Mouse (Mus musculus) MEL (cell line): ENCODE results near the gene Tnks1bp1. TPM values are rescaled to one million over a fixed set of nuclear protein-coding genes. Genes with fewer than 3 reads are reported as not detected.

Experiments used
- DNase-seq: peaks from one replicate; pipeline ENCODE4 v3.0.0; 2011; ENCODE audit warnings: low read depth, low spot score
- H3K27ac ChIP-seq: 2 replicates; pipeline ENCODE4 v1.5.1; 2012; ENCODE audit warnings: low read depth, mild to moderate bottlenecking, control low read depth, low read length, moderate library complexity; ENCODE audit not compliant: control insufficient read depth
- H3K27me3 ChIP-seq, 2 experiments: fragments of 150-350 bp in 1 of 2; sonication (generic) in 1 of 2; 2 replicates each; pipeline ENCODE4 v1.6.1; 2012; ENCODE audit warnings: low read length in 2 of 2, mild to moderate bottlenecking in 2 of 2, improper control_type of control experiment in 1 of 2, moderate library complexity in 1 of 2; ENCODE audit not compliant: insufficient read depth in 2 of 2, control insufficient read depth in 1 of 2
- H3K36me3 ChIP-seq, 2 experiments: 2 replicates each; pipeline ENCODE4 v1.6.1; 2012 to 2014; ENCODE audit warnings: low read length in 2 of 2, improper control_type of control experiment in 1 of 2, inconsistent platforms in 1 of 2, mild to moderate bottlenecking in 1 of 2; ENCODE audit not compliant: insufficient read depth in 2 of 2, control insufficient read depth in 1 of 2
- H3K4me1 ChIP-seq, 2 experiments: fragments of 150-350 bp in 1 of 2; sonication (generic) in 1 of 2; 2 replicates each; pipeline ENCODE4 v1.6.1; 2012; ENCODE audit warnings: low read length in 2 of 2, improper control_type of control experiment in 1 of 2, mild to moderate bottlenecking in 1 of 2; ENCODE audit not compliant: insufficient read depth in 2 of 2, control insufficient read depth in 1 of 2
- H3K4me3 ChIP-seq, 2 experiments: fragments of 150-350 bp in 1 of 2; sonication (generic) in 1 of 2; 2 replicates each; pipeline ENCODE4 v1.5.1; 2012; ENCODE audit warnings: low read depth in 2 of 2, low read length in 2 of 2, mild to moderate bottlenecking in 2 of 2, moderate library complexity in 2 of 2, control low read depth in 1 of 2, improper control_type of control experiment in 1 of 2; ENCODE audit not compliant: control insufficient read depth in 1 of 2, insufficient read depth in 1 of 2
- H3K79me2 ChIP-seq: 2 replicates; pipeline ENCODE4 v1.6.1; 2012; ENCODE audit warnings: mild to moderate bottlenecking, low read length, moderate library complexity; ENCODE audit not compliant: control insufficient read depth, poor library complexity, insufficient read depth
- H3K9ac ChIP-seq: 2 replicates; pipeline ENCODE4 v1.6.1; 2012; ENCODE audit warnings: low read depth, mild to moderate bottlenecking, control low read depth, low read length, moderate library complexity; ENCODE audit not compliant: control insufficient read depth, poor library complexity, severe bottlenecking
- H3K9me3 ChIP-seq: fragments of 150-350 bp; sonication (generic); replicated peaks from 2 replicates; pipeline ENCODE4 v1.6.1; 2012; ENCODE audit warnings: mild to moderate bottlenecking, low read length, improper control_type of control experiment, moderate library complexity; ENCODE audit not compliant: insufficient read depth
- CHD2 ChIP-seq: IDR thresholded peaks from 2 replicates; pipeline ENCODE4 v1.6.1; 2011; ENCODE audit warnings: low read length, improper control_type of control experiment
- ELF1 ChIP-seq: IDR thresholded peaks from 2 replicates; pipeline ENCODE4 v1.6.1; 2014; ENCODE audit warnings: low read depth, mild to moderate bottlenecking, inconsistent platforms, low read length, improper control_type of control experiment, moderate library complexity
- JUND ChIP-seq: IDR thresholded peaks from 2 replicates; pipeline ENCODE4 v1.6.1; 2011; ENCODE audit warnings: low read depth, mild to moderate bottlenecking, improper control_type of control experiment, low read length
- KAT2A ChIP-seq: conservative IDR thresholded peaks from 2 replicates; pipeline ENCODE4 v1.6.1; 2012; ENCODE audit warnings: low read depth, low read length, improper control_type of control experiment, inconsistent platforms
- MEF2A ChIP-seq: IDR thresholded peaks from 2 replicates; pipeline ENCODE4 v1.6.1; 2014; ENCODE audit warnings: low read depth, mild to moderate bottlenecking, inconsistent platforms, low read length, improper control_type of control experiment; ENCODE audit not compliant: poor library complexity, insufficient replicate concordance, severe bottlenecking; ENCODE audit errors: extremely low read depth
- NELFE ChIP-seq: IDR thresholded peaks from 2 replicates; pipeline ENCODE4 v1.6.1; 2011; ENCODE audit warnings: low read depth, low read length, improper control_type of control experiment
- SIN3A ChIP-seq: IDR thresholded peaks from 2 replicates; pipeline ENCODE4 v1.6.1; 2012; ENCODE audit warnings: low read length, improper control_type of control experiment, inconsistent platforms
- SMC3 ChIP-seq: IDR thresholded peaks from 2 replicates; pipeline ENCODE4 v1.6.1; 2011; ENCODE audit warnings: low read depth, low read length, improper control_type of control experiment
- UBTF ChIP-seq: IDR thresholded peaks from 2 replicates; pipeline ENCODE4 v1.6.1; 2012; ENCODE audit warnings: low read depth, mild to moderate bottlenecking, inconsistent platforms, low read length, improper control_type of control experiment, moderate library complexity, borderline replicate concordance; ENCODE audit not compliant: insufficient read depth
- USF2 ChIP-seq, 2 experiments: IDR thresholded peaks; 2 replicates each; pipeline ENCODE4 v1.6.1; 2011 to 2012; ENCODE audit warnings: improper control_type of control experiment in 2 of 2, low read length in 2 of 2, borderline replicate concordance in 1 of 2, inconsistent platforms in 1 of 2, low read depth in 1 of 2, mild to moderate bottlenecking in 1 of 2; ENCODE audit not compliant: insufficient read depth in 1 of 2
- ZKSCAN1 ChIP-seq: IDR thresholded peaks from 2 replicates; pipeline ENCODE4 v1.6.1; 2012; ENCODE audit warnings: low read depth, mild to moderate bottlenecking, inconsistent platforms, low read length, improper control_type of control experiment, moderate library complexity
- polyA plus RNA-seq, 2 experiments: library from polyadenylated mRNA; stranded (reverse) in 1 of 2; unstranded in 1 of 2; fragments of >175 nt in 1 of 2; fragments of >200 nt in 1 of 2; gene quantifications; 2 replicates each; pipeline versions ENCODE4 v1.2.1 to v1.2.4; 2012; ENCODE audit warnings: low replicate concordance in 2 of 2, low read depth in 1 of 2; ENCODE audit not compliant: insufficient read length in 2 of 2, insufficient read depth in 1 of 2, missing spikeins in 1 of 2
- total RNA-seq: library from RNA; depleted of rRNA; stranded (reverse); fragments of 300-350 nt; gene quantifications from 2 replicates; pipeline ENCODE4 v1.2.3, GENCODE M21; 2012

The Tnks1bp1 gene
- total and polyA plus RNA-seq, 3 experiments = 5.5 to 9.9 TPM; not detected in 1

GRCm38 (mm10) chr2:85034169-85034568 is 13.7 kb upstream of the Tnks1bp1 start:
- Histone ChIP-seq H3K27me3 (peaks cover 0 to 1% of the 10 kb centered on the region in 2 experiments; a peak in 1 of 4 replicates), H3K27ac (no peak overlapping the region), H3K4me3 (no peak overlapping the region), H3K79me2 (peaks cover 16% of the 10 kb centered on the region), H3K9me3 (no peaks in the 10 kb centered on the region), H3K4me1 (peaks cover 0 to 18% of the 10 kb centered on the region in 2 experiments; a peak in 3 of 4 replicates), H3K9ac (no peak overlapping the region), H3K36me3 (peaks cover 3 to 21% of the 10 kb centered on the region in 2 experiments)
- DNase-seq = no peak
- TF ChIP-seq JUND (no peak), NELFE (no peak), SIN3A (no peak), KAT2A (no peak), CHD2 (no peak), ELF1 (no peak), USF2 (IDR thresholded peaks at IDR 0.05; ENCODE audit: borderline replicate concordance in 1 of 2, insufficient read depth in 1 of 2, low read depth in 1 of 2, low read length in 2 of 2) (no peak), MEF2A (no peak), UBTF (no peak)

GRCm38 (mm10) chr2:85036507-85037046 is 11.2 kb upstream of the Tnks1bp1 start:
- Histone ChIP-seq H3K79me2 (peaks cover 21% of the 10 kb centered on the region), H3K27ac (peak overlapping the region; percentile 6; the same call in 1 of the 2 replicates), H3K36me3 (peaks cover 11 to 21% of the 10 kb centered on the region in 2 experiments), H3K4me1 (peaks cover 0 to 18% of the 10 kb centered on the region in 2 experiments; a peak in 3 of 4 replicates), H3K4me3 (peak overlapping the region; percentile 59 to 83), H3K9me3 (no peaks in the 10 kb centered on the region), H3K27me3 (peaks cover 0 to 1% of the 10 kb centered on the region in 2 experiments; a peak in 1 of 4 replicates), H3K9ac (peak overlapping the region; percentile 71)
- DNase-seq = no peak
- peak; percentile 66; the same call in 1 of the 2 replicates for TF ChIP-seq ZKSCAN1
- no peak for TF ChIP-seq SMC3
